Mouse (Mus musculus): ENCODE data around the gene Atl2.

The Atl2 gene

DNA sequence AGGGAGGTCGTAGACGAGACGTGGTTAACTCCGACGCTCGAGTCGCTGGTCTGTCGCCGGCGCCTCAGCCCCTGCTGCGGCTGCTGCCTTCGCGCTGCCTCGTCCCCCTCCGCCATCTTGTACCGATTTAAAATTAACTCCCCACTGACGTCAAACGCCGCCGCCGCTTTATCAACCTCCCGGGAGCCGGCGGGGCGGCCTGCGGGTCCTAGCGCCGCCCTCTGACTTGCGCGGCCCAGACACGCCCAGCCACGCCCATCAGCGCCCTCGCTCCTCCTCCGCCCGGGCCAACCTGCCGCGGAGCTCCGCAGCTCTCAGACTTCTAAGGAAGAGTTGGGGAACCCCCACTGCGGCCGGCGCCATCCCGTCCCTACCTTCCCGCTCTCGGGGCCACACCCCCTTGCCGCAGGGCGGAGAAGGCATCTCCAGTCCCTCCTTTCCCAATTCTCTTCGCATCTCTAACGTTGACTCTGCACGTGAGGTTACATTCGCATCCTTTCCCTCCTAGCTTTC is at the start of gene Atl2:
Gene Atl2, minus strand, starts transcription at position 213 of the 513 bp plus-strand sequence.
- 1% methylated on average over 50 of the region's 51 CpGs for WGBS

DNA sequence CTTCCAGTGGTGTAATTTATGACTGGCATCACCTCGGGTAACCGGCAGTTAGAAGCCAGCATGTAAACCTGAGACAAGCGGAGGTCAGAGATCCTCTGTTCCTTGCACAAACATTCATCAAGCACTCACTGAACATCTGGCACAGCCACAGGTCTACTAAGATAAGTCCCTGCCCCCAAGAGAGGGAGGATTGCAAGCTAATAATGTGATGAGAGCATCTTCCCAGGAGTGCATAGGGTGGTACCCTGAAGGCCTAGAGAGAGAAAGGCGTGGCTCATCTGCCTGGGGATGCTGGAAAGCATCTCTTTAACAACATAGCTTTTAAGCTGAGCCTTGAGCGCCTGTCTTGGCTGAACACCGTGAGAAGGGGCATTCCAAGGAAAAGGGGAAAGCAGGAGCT is 48.9 kb upstream of the Atl2 start:
- 88% methylated on average over 6 of the region's 6 CpGs for WGBS

DNA sequence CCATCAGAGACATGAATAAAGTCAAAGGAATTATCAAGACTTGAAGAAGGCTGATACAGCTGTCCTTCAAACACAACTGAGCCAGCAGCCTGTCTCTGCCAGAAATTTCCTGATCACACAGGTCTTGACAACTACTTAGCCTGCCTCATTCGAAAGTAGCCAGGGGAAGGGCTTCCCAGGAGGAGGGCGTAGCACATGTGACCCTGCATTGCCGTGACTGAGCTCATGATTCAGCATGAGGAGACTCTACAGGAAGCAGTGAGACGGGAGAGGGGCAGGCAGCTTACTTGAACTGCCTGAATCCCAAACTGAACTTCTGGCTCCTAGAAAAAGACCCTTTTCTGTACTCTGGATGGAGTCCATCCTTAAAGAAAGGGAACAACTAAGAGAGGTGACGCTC is 46.5 kb upstream of the Atl2 start:
- WGBS, result 81% methylated on average over 5 of the region's 5 CpGs

DNA sequence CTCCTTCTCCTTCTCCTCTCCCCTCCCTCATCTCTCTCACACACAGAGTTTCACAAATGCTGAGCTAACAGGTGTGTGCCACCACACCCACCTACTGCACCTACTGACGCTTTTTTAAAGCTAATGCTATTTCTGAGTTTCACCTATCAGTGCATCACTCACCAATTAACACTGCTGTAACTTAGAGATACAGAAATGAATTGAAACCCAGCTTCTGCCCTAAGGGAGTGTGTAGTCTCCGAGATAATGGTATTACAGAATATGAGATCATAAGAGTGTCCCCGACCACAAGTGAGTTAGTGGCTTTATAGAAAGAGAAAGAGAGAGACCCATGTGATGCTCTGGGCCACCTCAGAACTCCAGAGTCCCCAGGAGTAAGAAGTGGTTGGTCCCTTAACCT is 43.2 kb upstream of the Atl2 start:
- WGBS, result 84% methylated on average over 3 of the region's 3 CpGs

DNA sequence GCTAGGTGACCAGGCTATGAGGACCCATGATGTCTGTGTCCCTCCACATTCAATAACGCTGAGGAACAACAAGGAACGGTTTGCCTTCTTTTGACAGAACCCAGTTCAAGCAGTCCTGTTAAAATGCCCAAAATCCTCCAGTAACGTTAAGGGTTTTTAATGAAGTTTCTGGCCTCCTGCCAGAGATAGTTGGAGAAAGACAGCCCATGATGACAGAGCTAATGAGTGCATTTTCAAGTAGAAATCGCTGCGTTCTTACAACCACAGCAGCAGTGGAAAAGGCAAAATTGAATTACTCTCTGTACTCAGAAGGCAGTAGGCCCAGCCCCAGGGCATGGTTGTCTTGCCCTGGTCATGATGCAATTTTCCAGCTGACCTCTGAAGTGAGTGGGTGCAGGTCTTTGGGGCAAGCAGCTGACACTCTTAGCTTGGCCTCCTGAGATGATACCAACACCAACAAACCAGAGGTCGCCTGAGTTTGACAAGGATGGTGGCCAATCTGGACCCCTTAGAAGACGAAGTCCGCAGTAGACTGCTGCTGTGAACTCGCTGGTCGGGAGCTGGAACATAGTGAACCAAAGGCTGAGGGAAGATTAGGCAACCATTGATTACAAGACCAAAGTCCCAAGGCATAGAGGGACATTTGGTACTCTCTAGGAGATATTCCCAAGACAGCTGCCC is 42.1 kb upstream of the Atl2 start:
- WGBS, result 83% methylated on average over 10 of the region's 10 CpGs

DNA sequence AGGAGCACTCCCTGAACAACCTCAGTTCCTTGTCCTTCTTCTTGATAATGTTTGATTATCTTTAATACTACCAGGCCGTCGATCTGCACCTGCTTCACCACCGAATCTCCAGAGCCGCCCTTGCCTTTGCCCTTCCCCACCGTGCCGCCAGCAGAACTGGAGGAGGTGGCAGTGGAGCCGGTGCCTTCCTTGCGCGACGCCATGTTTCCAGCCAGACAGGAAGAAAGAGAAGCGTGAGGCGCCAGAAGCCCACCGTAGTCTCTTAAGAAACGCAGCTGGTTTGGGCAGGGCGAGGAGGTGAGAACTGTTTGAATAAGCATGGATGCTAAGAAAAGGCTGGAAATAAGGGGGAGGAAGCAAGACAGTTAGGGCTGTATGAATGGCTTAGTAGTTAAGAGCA is 38.4 kb upstream of the Atl2 start:
- WGBS, result 90% methylated on average over 15 of the region's 15 CpGs

DNA sequence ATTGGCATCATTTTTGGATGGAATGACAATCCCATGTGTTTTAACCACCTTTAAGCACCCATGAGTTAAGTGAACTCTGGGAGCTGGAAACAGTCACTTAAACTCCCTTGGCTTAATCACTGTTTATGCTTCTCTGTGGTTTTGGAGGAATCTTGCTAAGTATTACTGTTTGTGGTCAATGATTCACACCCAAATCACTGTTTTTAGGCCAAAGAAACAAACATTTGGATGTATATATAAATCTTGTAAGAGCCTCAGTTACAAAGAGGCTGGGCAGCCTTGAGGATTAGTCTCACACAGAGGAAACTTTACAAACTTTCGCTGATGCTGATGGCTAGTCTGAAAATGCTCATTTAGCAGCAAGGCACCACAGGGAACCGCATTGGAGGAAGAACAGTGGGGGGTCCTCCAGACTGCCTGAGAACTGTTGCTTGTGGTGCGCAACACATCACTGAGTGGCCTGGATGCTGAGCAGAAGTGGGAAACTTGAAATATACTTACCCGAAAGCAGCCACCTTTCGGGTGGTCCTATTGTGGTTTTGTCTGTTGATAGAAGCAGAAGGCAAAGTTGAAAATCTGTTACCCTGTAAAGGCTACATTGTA is 36.9 kb upstream of the Atl2 start:
- 72% methylated on average over 5 of the region's 5 CpGs for WGBS

DNA sequence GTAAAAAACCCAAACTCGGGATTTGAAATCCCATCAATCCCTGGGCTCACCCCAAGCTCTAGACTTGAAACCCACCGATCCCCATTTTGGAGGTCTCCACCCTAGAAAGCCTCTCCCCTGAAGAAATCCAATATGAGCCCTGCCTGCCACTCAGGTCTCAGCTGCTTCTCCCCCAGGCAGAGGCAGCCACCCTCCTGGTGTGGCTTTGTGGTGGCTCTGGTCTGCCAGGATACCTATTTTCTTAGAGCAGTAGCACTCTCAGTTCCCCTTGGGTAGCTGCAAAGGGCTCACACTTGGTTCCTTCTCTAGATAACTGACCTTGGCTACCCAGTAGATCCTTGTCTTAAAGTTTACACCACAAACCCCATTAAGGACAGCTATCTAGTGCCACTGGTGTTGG is 31.2 kb upstream of the Atl2 start:
- WGBS, result 84% methylated on average over 2 of the region's 2 CpGs

DNA sequence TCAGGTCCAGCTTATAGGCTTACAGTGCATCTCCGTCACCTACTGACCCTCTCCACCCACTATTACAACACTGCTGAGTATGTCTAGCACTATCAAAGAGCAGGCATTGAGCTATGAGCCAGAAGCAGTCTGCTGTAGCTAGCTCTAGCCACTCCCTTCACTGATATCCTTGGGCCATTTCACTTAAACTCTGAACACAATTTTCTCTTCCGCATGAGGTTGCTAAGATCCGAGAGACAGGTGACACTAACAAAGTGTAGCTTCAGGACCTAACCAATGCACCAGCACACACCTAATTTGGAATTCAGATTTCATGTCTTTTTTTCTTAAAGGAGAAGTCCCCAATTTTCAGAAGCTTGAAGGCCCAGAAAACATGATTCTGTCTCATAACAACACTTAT is 30.6 kb upstream of the Atl2 start:
- WGBS, result 84% methylated on average over 3 of the region's 3 CpGs

DNA sequence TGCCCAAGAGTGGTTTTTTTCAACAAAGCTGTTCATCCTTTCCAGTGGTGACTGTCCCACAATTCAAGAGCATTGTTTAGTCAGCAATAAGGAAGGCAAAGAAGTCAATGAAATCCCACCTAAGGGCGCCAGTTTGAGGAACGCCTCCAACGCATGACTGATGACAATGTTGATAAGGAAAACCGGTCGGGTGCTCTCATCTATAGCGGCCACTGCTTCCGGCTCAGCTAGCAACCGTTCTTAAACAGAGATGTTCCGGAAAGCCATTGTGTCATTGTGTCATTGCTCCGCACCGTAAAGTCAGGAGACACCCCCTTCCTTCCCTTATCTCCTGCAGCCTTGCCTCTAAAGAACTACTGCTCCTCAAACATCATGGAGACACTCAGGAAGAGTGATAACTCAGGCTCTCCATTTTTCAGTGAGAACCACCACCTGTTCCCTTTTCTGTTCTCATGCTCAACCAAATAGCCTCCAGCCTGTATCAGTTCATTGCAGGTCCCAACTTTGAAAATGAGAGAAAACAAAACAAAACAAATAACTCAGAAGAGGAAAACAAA is 30.0 kb upstream of the Atl2 start:
- 92% methylated on average over 11 of the region's 11 CpGs for WGBS

DNA sequence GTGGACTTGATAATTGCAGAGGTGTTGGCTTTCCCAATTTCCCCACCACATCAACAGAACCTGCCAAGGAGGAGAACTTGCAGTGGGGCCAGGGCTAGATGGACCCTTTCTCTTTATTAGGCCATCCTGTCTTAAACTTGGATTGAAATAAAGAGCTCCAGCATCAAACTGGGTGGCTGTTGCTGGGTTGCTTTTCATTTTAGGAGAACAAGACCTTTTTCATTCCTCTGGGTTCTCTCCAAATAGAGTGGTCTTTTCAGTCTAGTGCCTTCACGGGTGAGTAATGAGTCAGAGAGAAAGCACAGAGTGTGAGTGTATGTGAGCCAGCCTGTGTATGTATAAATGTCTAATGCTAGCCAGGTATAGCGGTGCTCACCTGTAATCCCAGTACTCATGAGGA is 24.4 kb upstream of the Atl2 start:
- WGBS, result 56% methylated on average over 2 of the region's 2 CpGs

DNA sequence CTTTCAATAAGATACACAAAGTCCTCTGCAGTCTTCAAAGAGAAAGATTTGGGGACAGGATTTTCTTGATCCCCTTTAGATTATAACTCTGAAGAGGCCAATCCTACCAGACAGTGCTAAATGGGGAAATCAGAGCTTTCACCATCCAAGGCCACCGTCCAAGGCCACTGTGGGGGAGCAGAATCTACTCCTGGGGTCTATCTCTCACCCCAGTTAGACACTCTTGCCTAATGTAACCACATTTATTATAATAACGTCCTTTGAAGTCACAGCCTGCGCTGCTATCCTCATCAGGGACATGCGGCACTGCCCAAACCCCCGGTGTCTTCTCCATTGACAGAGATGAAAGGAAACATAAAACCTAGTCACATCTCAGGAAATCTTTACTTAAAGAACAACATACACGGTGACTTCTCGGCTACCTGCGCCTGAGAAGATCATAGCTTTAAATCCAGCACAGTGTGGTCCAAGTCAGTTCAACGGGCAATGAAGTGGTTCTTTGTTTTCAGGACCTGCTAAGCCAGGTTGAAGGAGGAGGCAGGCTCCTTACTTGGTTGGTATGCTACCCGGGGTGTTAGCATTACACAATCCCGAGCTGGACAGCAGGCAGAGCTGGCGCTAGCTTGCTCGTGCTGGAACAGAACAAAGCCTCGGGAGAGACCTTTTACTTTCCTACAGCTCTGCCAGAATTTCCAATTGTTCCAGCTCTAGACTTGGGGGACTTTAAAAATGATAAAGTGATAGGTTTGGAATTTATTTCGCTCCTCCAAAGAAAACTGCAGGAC is 23.8 kb upstream of the Atl2 start:
- WGBS, result 58% methylated on average over 15 of the region's 15 CpGs

DNA sequence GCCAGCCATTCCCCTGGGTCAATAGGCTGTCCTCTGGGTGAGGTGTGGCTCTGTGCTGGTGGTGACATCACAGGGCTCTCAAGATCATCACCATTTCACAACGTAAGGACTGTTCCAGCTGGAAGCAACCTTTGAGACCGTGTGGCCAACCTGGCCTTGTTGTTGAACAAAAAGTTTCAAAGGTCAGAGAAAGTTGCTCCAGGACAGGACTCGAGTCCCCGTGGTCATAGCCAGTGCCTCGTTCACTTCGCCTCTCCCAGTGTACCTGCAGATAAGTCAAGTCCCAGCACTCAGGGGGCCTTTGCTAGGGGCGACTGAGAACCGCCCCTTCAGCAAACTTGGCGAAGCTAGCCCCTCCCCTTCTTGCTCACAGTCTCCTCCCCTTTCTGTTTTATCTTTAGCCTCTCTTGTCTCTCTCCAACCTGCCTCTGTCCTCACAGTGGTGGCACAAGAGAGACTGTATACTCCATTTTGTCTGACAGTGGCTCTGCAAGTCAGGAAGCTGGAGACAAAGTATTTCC is 22.6 kb upstream of the Atl2 start:
- WGBS, result 56% methylated on average over 9 of the region's 9 CpGs

DNA sequence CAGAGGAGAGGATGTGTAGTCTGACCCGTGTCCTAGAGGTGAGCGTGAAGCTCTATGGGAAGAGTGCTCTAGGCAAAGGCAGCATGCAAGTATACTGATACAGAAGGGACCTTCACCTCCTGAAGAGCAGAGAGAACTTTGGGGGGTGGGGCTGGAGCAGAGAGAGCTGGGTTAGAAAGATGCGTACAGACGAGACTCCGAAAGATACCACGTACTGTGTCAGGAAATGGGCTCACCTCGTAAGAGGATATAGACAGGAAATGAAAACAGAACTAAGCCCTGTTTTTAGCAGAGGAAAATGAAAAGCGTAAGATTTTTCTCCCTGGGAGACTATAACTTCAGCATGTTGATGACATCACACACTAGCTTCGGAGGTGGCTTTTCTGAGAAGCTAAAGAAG is 21.1 kb upstream of the Atl2 start:
- WGBS, result 83% methylated on average over 9 of the region's 9 CpGs

DNA sequence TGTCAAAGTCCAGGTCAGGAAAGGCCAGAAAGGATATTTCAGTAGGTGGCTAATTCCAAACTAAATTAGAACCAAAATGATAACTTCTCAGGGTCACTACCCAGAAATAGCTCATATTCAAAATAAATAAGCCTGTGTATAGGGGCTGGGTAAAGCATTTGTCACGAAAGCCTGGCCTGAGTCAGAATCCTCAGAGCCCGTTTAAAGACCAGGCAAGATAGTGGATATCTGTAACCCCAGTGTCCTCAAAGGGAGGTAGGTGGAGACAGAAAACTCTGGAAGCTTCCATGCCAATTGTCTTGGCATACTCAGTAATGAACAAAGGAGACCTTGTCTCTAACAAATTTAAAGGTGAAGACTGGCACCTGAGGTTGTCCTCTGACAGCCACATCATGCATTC is 16.3 kb upstream of the Atl2 start:
- WGBS, result 87% methylated on average over 2 of the region's 2 CpGs

DNA sequence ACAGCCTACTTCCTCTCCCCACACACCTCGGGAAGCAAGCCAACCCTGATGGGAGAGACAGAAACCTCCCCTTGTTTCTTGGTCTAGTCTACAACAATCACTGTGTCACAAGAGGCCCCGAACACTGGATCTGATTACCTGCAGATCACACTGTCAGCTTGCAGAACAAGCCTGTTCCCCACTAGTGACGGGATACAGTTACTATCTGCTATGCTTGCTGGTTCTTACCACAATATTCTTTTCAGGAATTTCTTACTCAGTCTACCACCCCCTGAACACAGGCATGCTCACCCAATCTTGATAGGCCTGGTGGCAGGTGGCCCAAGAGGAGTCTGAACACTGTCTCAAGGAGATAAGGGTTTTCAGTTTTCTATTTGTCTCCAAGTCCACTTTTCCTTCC is 15.8 kb upstream of the Atl2 start:
- WGBS, result 82% methylated on average over 3 of the region's 3 CpGs

DNA sequence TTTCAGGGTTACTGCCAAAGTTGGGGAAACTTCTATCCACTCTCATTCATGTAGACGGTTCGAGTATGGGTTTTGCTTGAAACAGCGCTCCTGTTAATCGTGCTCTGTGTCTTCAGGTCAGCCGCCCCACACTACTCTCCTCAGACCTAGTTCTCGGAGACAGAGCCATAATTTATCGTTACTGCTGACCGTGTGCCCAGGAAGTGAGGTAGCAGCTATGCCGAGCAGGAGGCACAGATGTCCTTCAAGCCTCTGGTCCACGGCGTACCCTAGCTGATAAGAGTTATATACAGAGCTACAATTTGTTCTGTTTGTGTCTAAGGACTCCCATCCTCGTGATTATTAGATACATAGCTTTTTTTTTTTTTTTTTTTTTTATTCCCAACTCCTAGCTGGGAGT is 13.6 kb upstream of the Atl2 start:
- 95% methylated on average over 12 of the region's 12 CpGs for WGBS

DNA sequence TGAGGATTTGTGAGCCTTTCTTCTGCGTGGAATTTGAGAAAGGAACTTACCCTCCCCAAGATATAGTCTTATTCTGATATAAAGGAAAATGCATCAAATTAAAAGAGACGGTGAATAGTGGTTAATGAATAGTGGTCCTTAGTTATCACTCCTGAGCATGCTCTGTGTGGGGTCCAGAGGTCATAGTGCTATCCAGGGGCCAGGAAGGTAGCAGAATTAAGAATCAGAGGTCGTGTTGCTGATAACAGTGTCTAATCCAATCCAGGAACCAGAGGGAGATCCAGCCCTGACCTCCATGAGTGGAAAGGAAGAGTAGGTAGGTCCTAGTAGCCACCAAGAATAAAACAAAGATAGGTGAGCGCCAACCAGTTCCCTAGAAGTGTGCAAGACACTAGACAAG is 11.8 kb upstream of the Atl2 start:
- WGBS, result 78% methylated on average over 4 of the region's 4 CpGs

DNA sequence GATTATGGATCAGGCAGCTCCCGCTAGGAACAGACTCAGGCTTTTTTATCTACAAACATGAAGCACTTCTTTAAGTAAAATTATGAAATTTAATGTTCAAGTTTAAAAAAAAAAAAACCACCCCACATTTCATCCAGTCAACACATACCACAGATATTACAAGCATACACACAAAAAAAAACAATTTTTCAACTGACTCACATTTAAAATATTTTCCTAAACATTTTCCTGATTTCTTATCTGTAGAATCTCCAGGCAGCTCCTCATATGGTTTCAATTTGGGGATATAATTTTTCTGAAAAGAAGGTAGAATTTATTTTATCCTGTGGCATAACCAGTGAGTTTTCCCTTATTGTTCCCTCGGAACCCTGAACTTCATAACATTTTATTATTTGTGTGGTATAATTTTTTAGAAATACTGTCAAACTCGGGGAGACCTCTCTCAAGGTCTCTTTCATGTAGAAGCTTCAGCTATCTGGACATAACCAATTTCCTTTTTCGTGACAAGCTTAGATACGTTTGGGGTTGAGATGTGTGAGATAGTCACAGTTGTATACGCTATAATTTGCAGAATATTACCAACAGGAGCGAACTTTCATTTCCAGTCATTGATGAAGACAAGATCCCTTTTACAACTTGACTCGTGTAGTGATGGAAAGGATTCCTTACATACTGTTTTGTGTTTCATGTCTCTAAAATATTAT is 11.0 kb upstream of the Atl2 start:
- 91% methylated on average over 8 of the region's 8 CpGs for WGBS

DNA sequence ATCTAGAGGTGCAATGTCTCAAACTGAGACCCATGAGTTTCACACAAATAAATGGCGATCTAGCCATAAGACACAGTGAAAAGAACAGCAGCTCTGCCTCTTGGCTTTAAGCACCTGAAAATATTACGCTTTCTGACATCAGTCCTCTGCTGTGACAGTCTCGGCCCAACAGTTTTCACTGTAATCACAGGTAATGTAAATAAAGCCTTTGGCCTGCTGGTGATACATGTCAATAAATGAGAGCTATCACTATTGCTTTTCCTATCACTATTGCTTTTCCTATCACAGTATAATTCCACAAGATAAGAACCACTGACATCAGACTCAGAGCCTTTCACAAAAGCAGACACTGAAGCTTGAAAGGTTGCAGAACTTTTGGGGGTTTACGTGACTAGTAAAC is 8.7 kb upstream of the Atl2 start:
- WGBS, result 95% methylated on average over 4 of the region's 4 CpGs

DNA sequence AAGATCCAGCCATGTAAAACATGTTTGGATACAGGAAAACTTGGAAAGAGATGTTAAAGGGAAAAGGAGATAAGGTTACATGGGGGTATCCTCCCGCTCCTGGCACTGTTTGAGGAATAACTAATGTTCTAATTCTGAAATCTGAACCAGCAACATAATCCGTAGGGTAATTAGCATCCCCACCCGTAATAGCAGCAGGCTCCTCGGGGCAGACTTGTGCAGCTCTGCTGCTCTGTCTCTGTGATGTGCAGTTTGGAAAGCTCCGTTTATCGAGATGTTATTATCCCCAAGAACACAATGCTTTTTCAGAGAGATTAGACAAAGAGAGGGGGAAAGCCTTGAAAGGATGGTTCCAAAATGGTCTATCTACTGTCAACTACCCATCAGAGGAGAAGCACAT is 5.3 kb upstream of the Atl2 start:
- 49% methylated on average over 6 of the region's 6 CpGs for WGBS
